Mouse (Mus musculus) heart, postnatal 0 days (tissue): Measurements from ENCODE around the gene Map7.

ENCODE experiments used
- CTCF ChIP-seq: IDR thresholded peaks from 2 replicates; pipeline ENCODE4 v1.5.1; 2016; ENCODE audit warnings: antibody characterized with exemption, control low read depth, low read depth
- EP300 ChIP-seq: IDR thresholded peaks from 2 replicates; pipeline ENCODE4 v1.6.1; 2016; ENCODE audit warnings: antibody characterized with exemption, low read depth

DNA sequence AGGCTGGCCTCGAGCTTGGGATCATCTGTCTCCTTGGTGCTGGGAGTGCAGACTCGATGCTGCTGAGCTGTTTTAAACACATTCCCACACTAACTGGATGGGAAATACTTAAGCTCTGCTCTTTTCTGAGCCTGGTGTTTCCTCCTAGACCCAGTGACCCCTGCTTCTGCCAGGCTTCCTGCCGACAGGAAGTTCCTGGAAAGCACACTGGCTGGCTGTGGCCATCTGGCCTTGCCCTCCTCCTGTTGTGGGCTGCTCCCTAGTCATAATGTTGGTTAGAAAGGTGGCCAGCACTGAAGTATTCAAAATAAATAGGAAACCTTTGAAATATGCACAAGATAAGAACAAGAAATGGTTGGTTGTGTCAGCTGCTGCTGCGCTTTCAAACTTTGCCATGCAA, 86.2 kb downstream of the Map7 start:
- TF ChIP-seq CTCF (no peak), EP300 (no peak)
